Mouse (Mus musculus): ENCODE measurements around the gene Kmt2d.

Kmt2d gene

GRCm38 (mm10) chr15:98859319-98860043 is 11.5 kb downstream of the Kmt2d start:
- DNase-seq (ENCODE audit: low spot score): no peak

DNA sequence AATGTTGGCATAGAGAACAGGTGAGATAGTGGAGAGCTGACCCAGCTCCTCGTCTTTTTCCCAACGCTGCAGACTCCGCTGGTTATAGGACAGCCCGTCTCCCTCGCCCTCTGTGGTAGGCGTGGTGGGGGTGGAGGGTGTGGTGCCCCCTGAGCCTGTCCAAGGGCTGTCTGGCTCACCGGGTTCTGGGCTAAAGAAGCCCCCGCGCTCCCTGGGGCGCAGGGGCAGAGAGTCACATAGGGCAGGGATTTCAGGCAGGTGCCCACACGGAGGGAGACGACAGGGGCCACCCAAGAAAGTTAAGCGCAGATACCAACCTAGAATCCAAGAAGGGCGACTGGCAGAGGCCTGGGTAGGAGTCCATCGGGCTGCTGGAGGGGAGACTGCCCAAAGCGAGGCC is 16.8 kb downstream of the Kmt2d start:
- DNase-seq (ENCODE audit: low spot score): no peak

DNA sequence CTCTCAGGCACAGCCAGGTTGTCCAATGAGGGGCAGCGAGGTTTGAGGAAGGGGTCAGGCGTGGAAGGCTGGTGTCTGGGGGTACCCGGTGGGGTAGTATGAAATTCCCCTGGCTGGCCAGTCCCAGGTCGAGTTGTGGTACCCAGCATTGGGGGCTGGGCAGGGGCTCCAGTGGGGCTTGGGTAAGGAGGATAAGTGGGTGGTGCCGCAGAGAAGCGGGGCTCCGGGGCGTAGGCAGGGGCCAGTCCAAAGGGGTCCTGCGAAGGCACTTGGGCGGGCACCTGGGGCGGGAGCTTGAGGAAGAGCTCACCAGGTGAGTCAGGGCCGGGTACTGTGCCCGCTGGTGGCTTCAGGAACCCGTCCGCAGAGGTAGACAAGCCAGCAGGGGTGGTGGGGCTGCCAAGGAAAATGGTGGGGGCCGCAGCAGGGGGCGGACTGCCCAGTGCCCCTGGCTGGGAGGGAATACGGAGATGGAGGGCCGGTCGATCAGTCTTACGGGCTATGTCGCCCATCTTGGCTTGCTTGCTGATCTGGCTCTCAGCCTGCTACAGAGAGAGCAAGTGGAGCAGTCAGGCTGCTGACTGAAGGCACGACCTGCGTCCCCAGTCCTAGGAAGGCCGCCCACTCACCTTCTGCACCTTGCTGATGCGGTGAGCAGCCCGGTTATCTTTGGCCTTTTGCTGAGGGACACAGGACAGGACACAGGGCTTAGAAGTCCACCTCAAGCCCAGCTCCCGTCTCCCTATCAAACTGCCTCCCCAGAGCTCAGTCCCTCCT is 17.7 kb downstream of the Kmt2d start:
- DNase-seq (ENCODE audit: low spot score): no peak

GRCm38 (mm10) chr15:98852733-98853132 is 18.3 kb downstream of the Kmt2d start:
- DNase-seq (ENCODE audit: low spot score): no peak

DNA sequence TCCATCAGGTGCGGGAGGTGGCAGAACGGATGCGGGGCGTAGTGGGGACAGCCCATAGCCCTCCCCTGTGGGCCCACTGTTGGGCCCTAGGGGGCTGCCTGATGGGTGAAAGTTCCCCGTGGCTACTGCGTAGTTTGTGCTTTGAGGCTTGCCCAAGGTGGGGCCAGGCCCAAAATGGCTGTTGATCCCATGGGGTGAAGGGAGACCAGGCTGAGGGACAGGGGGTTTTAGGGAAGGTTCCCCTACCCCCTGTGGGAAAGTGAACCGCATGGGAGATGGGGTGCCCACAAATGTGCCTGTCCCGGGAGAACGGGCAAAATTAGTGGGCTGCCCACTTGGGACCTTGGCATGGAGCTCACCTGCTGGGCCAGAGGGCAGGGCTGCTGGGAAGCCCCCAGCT is 18.9 kb downstream of the Kmt2d start:
- no peak for DNase-seq (ENCODE audit: low spot score)

DNA sequence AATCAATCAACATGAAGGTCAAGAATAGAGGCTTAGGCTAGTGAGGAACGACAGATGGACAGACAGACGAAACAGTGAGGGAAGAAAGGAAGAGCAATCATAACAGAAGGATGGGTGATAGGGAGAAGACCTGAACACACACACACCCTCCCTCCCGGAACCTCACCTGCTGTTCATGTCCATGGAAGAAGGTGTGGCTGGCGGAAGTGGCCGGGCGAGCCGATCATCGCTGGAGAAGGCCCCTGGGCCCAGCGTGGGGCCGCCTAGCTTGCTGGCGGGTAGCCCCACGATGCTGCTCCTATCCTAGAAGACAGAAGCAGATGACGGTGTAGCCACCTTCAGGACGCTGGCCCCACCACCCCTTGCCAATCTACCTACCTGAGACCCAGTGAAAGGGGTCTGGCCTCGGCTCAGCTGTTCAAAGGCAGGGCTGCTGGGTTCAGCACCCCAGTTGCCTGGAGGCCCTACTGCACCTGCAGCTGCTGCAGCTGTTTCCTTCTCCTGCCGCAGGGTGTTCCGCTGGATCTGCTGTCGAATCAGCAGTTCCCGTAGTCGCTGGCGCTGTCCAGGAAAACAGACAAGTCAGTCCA is 19.7 kb downstream of the Kmt2d start:
- DNase-seq (ENCODE audit: low spot score): no peak

GRCm38 (mm10) chr15:98850668-98851067 is 20.3 kb downstream of the Kmt2d start:
- no peak for DNase-seq (ENCODE audit: low spot score)

DNA sequence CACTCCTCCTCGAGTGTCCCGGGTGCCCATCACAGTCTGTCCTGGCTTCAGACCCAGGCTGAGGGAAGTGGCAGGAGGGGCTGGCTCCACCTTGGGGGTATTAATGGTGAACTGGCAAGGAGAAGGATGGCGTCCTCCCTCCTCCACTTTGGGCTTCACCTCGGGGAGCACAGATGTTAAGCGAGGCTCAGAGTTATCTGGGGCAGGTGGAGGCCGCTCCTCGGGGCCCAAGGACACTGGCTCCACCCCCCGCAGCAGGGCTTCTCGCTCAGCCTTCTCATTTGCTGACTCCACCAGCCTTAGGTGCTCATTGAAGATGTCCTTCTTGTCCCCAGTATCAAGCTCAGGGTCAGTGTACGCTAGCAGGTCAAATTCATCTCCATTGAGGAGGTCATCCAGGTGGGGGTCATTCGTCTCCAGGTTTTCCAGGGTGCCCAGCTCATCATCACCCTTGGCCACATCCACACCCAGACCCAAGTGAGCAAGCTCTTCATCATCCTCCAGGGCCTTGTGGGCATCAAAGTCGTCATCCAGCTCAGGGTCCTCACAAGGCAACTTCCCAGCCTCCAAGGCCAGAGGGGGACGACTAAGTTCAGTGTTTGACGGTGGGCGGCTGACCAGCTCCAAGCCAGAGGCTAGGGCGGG is 20.9 kb downstream of the Kmt2d start:
- DNase-seq (ENCODE audit: low spot score): no peak

DNA sequence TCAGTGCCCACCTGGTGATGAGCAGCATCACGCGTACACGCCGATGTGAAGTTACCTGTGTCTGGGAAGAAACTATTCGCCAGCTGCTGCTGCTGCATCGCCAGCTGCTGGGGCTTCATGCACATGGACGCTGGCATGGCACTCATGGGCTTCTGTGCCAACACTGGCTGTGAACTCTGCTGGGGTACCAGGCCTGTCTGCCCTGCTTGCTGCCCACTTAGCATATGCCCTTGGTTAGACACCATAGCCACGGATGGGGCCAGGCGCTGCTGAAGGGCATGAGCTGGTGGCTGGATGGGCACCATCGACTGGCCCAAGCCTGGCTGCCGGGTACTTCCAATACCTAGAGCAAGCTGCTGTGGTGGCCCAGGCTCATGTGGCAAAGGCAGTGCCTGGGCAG is 21.8 kb downstream of the Kmt2d start:
- no peak for DNase-seq (ENCODE audit: low spot score)

- DNase-seq (ENCODE audit: low spot score): no peak
Measured at GRCm38 (mm10) chr15:98846140-98846539, 24.9 kb downstream of the Kmt2d start.

DNA sequence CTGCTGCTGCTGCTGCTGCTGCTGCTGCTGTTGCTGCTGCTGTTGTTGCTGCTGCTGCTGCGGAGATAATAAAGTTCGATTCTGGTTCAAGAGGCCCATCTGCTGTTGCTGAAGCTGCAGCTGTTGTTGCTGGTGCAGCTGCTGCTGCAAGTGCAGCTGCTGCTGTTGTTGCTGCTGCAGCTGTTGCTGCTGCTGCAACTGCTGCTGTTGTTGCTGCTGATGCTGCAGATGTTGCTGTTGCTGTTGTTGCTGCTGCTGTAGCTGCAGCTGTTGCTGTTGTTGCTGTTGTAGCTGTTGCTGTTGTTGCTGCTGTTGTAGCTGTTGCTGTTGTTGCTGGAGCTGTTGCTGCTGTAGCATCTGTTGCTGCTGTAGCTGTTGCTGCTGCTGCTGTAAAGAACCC is 25.9 kb downstream of the Kmt2d start:
- DNase-seq (ENCODE audit: low spot score): no peak

DNA sequence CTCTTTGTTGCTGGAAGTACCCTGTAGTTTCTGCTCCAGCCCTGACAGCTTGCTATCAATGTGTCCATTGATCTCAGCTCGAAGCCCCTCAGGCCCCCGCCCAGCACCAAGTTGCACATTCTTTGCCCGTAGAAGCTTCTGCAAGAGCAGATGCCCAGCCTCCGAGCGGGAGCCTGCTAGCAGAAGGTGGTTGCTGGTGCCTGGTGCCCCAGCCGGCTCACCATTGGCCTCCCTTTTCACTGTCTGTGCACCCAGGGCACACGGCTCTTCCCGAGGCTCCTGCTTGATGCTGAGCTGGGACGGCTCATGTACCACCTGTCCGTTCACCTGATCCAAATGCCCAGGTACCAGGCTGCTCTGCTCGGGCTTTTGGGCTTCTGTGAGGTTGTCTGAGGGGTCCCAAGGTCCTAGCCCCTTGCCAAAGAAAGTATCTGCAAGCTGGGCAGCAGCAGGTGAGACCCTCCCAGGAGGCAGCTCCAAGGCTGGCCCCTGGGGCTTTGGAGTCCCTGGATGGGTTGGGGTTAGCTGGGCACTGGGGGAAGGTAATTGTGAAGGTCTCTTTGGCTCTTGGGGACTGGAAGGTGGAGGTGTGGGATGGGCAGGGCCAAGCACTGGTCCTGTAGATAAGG is 27.3 kb downstream of the Kmt2d start:
- DNase-seq (ENCODE audit: low spot score): no peak

- no peak for DNase-seq (ENCODE audit: low spot score)
Measured at GRCm38 (mm10) chr15:98839671-98840585, 31.1 kb downstream of the Kmt2d start.

DNA sequence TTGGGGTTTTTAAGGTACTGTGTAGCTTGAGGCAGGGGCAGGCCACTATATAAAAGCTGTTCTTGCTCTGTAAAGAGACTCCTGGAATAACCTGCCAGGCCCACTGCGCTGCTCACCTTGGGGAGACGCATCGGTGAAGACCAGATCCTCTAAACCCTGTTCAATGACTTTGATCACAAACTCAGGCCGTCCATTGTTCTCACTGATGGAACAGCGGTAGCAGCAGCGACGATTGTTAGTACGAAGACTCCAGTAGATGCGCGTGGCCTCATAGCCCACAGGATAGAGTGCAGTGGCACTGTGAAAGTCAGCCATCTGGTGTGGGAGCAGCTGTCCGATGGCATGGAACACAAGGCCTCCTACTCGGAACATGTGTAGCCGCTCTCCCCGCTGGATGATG is 31.8 kb downstream of the Kmt2d start:
- DNase-seq (ENCODE audit: low spot score): no peak

DNA sequence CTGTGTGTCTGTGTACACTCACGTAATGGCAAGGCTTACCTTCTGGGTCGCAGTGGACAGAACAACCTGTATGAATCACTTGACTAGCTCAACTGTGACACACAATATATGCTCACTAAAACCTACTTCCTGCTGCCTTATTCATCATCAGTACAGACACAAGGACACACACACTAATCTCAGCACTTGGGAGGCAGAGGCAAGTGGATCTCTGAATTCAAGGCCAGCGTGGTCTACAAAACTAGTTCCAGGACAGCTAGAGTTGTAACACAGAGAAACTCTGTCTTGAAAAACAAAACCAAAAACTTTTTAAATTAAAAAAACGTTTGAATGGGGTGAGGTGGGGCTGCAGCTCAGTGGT is 33.3 kb downstream of the Kmt2d start:
- DNase-seq (ENCODE audit: low spot score): no peak

DNA sequence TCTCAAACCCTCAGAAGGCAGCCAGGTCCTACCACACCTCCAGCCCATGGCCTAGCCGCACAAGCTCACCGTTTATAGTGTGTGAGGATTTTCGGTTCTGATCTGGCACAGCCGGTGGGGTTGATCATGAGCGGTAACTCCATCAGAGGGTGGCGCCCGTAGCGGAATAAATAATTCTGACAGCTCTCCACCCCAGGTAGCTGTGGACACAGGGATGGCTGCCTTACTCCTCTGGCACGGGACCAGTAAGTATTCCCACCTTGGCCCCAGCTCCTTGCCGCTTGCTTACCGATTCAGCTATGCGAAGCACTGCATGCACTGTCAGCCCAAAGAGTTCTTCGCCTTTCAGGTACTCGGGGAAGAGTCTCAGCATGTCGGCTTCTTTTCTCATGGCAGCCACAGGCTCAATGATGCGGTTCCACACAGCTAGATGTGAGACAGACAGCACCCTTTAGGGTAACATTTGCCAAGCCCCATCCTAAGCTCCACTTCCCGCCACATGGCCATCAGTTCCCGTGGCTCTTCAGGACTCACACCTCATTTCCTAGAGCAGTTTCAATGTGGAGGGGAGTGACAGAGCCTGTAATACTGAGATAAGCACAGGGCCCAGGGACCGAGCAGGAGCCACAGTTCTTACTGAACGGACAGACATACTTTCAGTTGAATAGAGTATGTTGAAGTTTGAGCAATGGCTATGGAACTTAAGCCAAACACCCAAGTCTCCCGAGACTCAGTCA is 33.8 kb downstream of the Kmt2d start:
- DNase-seq (ENCODE audit: low spot score): no peak

DNA sequence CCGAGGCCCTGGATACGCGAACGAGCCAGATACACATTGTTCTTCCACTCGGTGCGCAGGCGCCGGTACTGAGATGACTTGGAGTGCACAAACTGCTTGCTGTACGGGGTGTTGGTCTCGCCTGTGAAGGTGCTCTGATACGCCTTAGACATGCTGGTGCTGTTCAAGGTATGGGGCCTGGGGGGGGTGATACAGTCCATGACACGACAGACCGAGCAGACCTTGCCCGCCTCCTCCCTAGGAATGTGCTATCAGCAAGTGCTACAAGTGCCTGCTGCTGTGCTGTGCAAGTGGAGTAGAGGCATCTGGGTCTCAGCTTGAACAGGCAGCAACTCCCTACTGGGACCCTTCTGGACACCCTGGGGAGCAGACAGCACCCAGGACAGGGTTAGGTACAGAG is 35.7 kb downstream of the Kmt2d start:
- no peak for DNase-seq (ENCODE audit: low spot score)

GRCm38 (mm10) chr15:98834059-98834458 is 36.9 kb downstream of the Kmt2d start:
- no peak for DNase-seq (ENCODE audit: low spot score)

GRCm38 (mm10) chr15:98833281-98833680 is 37.7 kb downstream of the Kmt2d start:
- DNase-seq (ENCODE audit: low spot score): no peak
